Mouse (Mus musculus) heart, adult 2 months (tissue): ENCODE measurements around the gene Bpifc. TPM values are rescaled to one million over a fixed set of nuclear protein-coding genes. Genes with fewer than 3 reads are reported as not detected.

ENCODE experiments used
- DNase-seq, 2 experiments: peaks; one replicate each; pipeline ENCODE4 v3.0.0; 2021
- H3K27ac ChIP-seq: fragments of 200-600 bp; 2 replicates; pipeline ENCODE4 v1.8.1; 2022
- H3K27me3 ChIP-seq: fragments of 200-500 bp; 2 replicates; pipeline ENCODE4 v1.6.1; 2012; ENCODE audit warnings: mild to moderate bottlenecking, low read length, inconsistent platforms, mixed read lengths; ENCODE audit not compliant: control insufficient read depth, insufficient read depth
- H3K36me3 ChIP-seq: fragments of 200-500 bp; 2 replicates; pipeline ENCODE4 v1.6.1; 2012; ENCODE audit warnings: low read length, inconsistent platforms; ENCODE audit not compliant: control insufficient read depth, insufficient read depth
- H3K4me1 ChIP-seq: fragments of 200-500 bp; 2 replicates; pipeline ENCODE4 v1.6.1; 2011; ENCODE audit warnings: low read length; ENCODE audit not compliant: control insufficient read depth, insufficient read depth
- H3K4me3 ChIP-seq: fragments of 200-600 bp; 2 replicates; pipeline ENCODE4 v1.8.1; 2022
- H3K79me2 ChIP-seq: fragments of 200-500 bp; replicated peaks from 2 replicates; pipeline ENCODE4 v1.6.1; 2012; ENCODE audit warnings: mild to moderate bottlenecking, inconsistent platforms, low read length, moderate library complexity, mixed read lengths; ENCODE audit not compliant: control insufficient read depth, insufficient read depth
- H3K9ac ChIP-seq: fragments of 200-500 bp; 2 replicates; pipeline ENCODE4 v1.6.1; 2012; ENCODE audit warnings: low read depth, mild to moderate bottlenecking, control low read depth, inconsistent platforms, low read length, mixed read lengths
- CTCF ChIP-seq: fragments of 200-600 bp; IDR thresholded peaks from 2 replicates; pipeline ENCODE4 v1.8.1; 2022; ENCODE audit warnings: antibody characterized with exemption, mild to moderate bottlenecking, moderate library complexity
- EP300 ChIP-seq: fragments of 200-500 bp; IDR thresholded peaks from 2 replicates; pipeline ENCODE4 v1.6.1; 2011; ENCODE audit warnings: low read depth, low read length, control low read depth; ENCODE audit not compliant: insufficient read depth
- POLR2A ChIP-seq: fragments of 200-500 bp; IDR thresholded peaks from 2 replicates; pipeline ENCODE4 v1.6.1; 2011; ENCODE audit warnings: mild to moderate bottlenecking, low read depth, low read length, control low read depth; ENCODE audit not compliant: insufficient read depth
- WGBS: fragments of 180-500 bp; shearing (Covaris S2); methylation state at CpG from one replicate; pipeline ENCODE4 v1.1.7; 2018; 5-methylcytosine and 5-hydroxymethylcytosine counted together
- intact Hi-C: fragments of 180-260 bp; cut with DNase I; formaldehyde crosslinking; loops from one replicate; pipeline ENCODE4 v1.15.1; 2025
- polyA plus RNA-seq: library from polyadenylated mRNA; depleted of rRNA; stranded (reverse); fragments of >200 nt; gene quantifications from 2 replicates; pipeline ENCODE4 v1.2.3, GENCODE M21; 2012
- total RNA-seq, 2 experiments: library from RNA; stranded (reverse); gene quantifications; 2 replicates each; pipeline ENCODE4 v1.2.3; 2021

Gene Bpifc
- total and polyA plus RNA-seq, 3 experiments: not detected

- no peak for TF ChIP-seq POLR2A
- no peak for TF ChIP-seq CTCF
- TF ChIP-seq EP300: no peak
- intact Hi-C loops: no loop called here
- no peaks in the 10 kb centered on the region for H3K27me3 ChIP-seq
These were observed 22.1 kb downstream of the Bpifc start for GRCm38 (mm10) chr10:85989412-85990115.

GRCm38 (mm10) chr10:85972915-85973314, 38.8 kb downstream of the Bpifc start:
- no peaks in the 10 kb centered on the region for H3K36me3 ChIP-seq
- intact Hi-C loops: no loop called here
- no peak for DNase-seq
- no peaks in the 10 kb centered on the region for H3K27me3 ChIP-seq
- no peaks in the 10 kb centered on the region for H3K79me2 ChIP-seq
- H3K27ac ChIP-seq: no peak overlapping the region
- no peaks in the 10 kb centered on the region for H3K4me1 ChIP-seq
- no peak overlapping the region for H3K9ac ChIP-seq
- no peak overlapping the region for H3K4me3 ChIP-seq
- TF ChIP-seq POLR2A (no peak), CTCF (no peak), EP300 (no peak)
- WGBS: 71% methylated on average over 4 of the region's 4 CpGs

More at GRCm38 (mm10) chr10:85989412-85990115, 22.1 kb downstream of the Bpifc start:
- 54% methylated on average over 6 of the region's 6 CpGs for WGBS
- Histone ChIP-seq H3K4me1 (no peaks in the 10 kb centered on the region), H3K9ac (no peak overlapping the region), H3K36me3 (no peaks in the 10 kb centered on the region), H3K27ac (no peak overlapping the region), H3K79me2 (no peaks in the 10 kb centered on the region), H3K4me3 (no peak overlapping the region)
- no peak for DNase-seq

GRCm38 (mm10) chr10:85971826-85972225, 39.9 kb downstream of the Bpifc start:
- Histone ChIP-seq H3K4me3 (no peak overlapping the region), H3K79me2 (no peaks in the 10 kb centered on the region), H3K9ac (no peak overlapping the region), H3K27ac (no peak overlapping the region), H3K36me3 (no peaks in the 10 kb centered on the region), H3K27me3 (no peaks in the 10 kb centered on the region), H3K4me1 (no peaks in the 10 kb centered on the region)
- 87% methylated on average over 9 of the region's 9 CpGs for WGBS
- DNase-seq: no peak
- TF ChIP-seq POLR2A: no peak
- no peak for TF ChIP-seq CTCF
- no peak for TF ChIP-seq EP300
- intact Hi-C loops: no loop called here

DNA sequence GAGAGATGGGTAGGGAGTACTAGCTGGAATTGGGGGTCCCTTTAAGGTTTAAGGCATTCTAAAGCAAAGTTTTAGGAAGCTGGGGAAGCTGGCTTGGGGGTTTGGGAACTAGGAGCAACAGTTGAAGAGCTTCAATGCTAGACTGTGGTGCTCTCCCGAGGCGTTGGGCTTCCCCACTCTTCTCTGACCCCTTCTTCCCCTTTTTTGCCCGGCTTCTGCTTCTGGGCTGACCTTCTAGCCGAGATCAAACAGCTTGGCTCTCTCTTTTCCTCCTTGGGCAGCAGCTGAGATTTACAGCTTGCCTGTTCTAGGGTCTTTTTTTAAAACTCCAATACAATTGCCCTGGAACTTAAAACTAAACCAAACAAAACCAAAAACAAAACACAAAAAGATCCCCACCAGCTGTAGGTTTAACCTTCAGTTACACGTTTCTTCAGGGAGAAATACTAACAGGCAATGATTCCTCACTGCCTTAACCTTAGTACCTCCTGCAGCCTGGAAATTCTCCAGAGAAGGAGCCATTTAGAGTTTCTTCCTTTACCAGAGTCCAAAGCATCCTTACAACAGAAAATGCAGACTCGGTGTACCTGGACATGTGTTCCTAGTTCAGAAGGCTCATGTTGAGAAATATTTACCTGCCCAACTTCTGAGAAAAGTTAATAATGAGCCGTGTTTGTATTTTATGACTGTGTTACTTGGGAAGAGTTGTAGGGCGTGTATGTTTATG, 41.6 kb downstream of the Bpifc start:
- Histone ChIP-seq H3K9ac (no peak overlapping the region), H3K79me2 (no peaks in the 10 kb centered on the region), H3K4me3 (no peak overlapping the region), H3K27me3 (no peaks in the 10 kb centered on the region), H3K27ac (no peak overlapping the region), H3K36me3 (no peaks in the 10 kb centered on the region), H3K4me1 (no peaks in the 10 kb centered on the region)
- intact Hi-C loops: loop anchor here (5.0 kb wide), 1 partner anchor 327 kb away; no protein-coding TSS in a partner anchor
- 48% methylated on average over 8 of the region's 8 CpGs for WGBS
- no peak for DNase-seq
- TF ChIP-seq CTCF (no peak), EP300 (no peak), POLR2A (no peak)

DNA sequence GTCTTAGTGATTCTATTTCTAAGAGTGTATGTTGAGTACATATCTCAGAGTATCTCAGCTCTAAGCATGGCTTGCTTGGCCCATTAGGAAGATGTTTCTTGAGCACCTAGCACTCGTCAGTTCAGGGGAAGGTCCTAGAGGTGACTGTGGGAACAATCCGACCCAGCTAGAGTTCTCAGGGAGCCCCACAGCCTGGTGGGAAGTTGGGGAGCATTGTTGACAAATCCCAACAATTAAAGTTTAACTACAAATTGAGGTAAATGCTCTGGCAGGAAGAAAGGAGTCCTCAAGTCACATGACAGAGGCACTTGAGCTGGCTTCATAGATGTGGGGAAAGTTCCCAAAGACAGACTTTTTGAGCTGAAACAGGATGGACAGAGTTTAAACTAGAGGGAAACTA, 43.0 kb downstream of the Bpifc start:
- no peak overlapping the region for H3K4me3 ChIP-seq
- H3K36me3 ChIP-seq: no peaks in the 10 kb centered on the region
- no peaks in the 10 kb centered on the region for H3K79me2 ChIP-seq
- H3K4me1 ChIP-seq: no peaks in the 10 kb centered on the region
- no peak overlapping the region for H3K9ac ChIP-seq
- 35% methylated on average over 2 of the region's 2 CpGs for WGBS
- no peak for TF ChIP-seq EP300
- no peak for TF ChIP-seq POLR2A
- no peak for TF ChIP-seq CTCF
- DNase-seq: no peak
- intact Hi-C loops: loop anchor here (1.0 to 5.0 kb wide), 2 partner anchors 329 to 496 kb away; no protein-coding TSS in a partner anchor
- H3K27me3 ChIP-seq: no peaks in the 10 kb centered on the region
- H3K27ac ChIP-seq: no peak overlapping the region

- Histone ChIP-seq H3K4me3 (no peak overlapping the region), H3K27ac (no peak overlapping the region), H3K4me1 (no peaks in the 10 kb centered on the region), H3K36me3 (no peaks in the 10 kb centered on the region), H3K79me2 (no peaks in the 10 kb centered on the region), H3K9ac (no peak overlapping the region), H3K27me3 (no peaks in the 10 kb centered on the region)
- 9% methylated on average over 7 of the region's 7 CpGs for WGBS
- intact Hi-C loops: loop anchor here (1.0 to 5.0 kb wide), 2 partner anchors 329 to 496 kb away; no protein-coding TSS in a partner anchor
- DNase-seq: peak; percentile 63 to 81
- peak; percentile 74 for TF ChIP-seq EP300
- TF ChIP-seq POLR2A: no peak
- peak; percentile 98 for TF ChIP-seq CTCF
These were observed 43.5 kb downstream of the Bpifc start for GRCm38 (mm10) chr10:85968157-85968634.
